Mouse (Mus musculus) urinary bladder, adult 18-20 months (tissue): Measurements from ENCODE around the gene Rsbn1.
A peak's percentile ranks its signal among the peaks of the same experiment; 100 is the strongest.

Experiments used
- DNase-seq, 2 experiments: peaks; one replicate each; pipeline ENCODE4 v3.0.0; 2022; ENCODE audit warnings: low spot score in 2 of 2, mixed read lengths in 2 of 2

The Rsbn1 gene

DNA sequence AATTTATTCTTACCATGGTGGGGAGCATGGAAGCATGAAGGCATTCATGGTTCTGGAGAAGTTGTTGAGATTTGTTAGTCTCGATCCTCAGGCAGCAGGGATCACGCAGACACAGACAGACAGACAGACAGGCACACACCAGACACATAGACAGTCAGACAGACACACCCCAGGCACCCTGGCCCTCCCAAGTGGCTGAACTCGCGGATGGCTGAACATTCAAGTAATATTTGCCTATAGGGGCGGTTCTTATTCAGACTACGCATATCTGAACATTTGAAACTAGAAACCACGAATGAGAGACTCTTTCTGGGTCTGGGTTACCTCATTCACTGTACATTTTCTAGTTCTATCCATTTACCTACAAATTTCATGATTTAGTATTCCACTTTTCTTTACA is 34.7 kb downstream of the Rsbn1 start:
- DNase-seq: no peak

DNA sequence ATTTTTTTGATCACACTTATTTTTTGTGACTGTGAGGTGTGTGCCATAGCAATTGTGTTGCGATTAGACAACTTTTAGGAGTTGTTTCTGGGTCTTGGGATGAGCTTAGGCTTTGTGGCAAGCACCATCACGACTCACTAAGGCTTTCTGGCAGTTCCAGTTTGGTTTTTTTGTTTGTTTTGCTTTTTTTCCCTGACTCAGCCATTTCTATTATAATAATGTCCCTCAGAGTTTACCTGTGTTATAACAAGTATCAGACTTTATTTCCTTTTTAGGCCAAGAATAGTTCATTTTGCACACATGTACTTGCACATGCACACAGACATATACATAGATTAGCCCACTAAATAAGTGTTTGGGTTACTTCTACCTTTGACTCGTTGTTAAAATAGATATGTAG is 46.7 kb downstream of the Rsbn1 start:
- DNase-seq: no peak

DNA sequence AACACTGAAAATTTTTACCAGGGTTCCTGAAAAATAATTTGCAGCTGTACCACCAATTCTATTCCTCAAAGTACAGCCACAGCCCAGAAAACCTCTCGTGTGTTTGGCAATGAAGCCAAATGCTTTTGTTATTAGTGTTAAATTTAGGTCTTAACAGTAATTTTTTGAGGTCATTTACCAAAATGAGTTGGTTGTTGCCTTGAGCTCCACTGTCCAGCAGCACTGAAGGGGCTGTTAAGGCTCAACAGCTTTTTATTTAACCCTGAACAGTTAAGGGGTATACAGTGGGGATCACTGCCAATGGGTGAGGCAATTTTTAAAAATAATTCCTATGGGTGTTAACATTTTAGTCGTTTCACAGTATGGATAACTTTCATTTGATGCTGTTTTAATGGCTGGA is 53.3 kb downstream of the Rsbn1 start:
- DNase-seq: no peak

DNA sequence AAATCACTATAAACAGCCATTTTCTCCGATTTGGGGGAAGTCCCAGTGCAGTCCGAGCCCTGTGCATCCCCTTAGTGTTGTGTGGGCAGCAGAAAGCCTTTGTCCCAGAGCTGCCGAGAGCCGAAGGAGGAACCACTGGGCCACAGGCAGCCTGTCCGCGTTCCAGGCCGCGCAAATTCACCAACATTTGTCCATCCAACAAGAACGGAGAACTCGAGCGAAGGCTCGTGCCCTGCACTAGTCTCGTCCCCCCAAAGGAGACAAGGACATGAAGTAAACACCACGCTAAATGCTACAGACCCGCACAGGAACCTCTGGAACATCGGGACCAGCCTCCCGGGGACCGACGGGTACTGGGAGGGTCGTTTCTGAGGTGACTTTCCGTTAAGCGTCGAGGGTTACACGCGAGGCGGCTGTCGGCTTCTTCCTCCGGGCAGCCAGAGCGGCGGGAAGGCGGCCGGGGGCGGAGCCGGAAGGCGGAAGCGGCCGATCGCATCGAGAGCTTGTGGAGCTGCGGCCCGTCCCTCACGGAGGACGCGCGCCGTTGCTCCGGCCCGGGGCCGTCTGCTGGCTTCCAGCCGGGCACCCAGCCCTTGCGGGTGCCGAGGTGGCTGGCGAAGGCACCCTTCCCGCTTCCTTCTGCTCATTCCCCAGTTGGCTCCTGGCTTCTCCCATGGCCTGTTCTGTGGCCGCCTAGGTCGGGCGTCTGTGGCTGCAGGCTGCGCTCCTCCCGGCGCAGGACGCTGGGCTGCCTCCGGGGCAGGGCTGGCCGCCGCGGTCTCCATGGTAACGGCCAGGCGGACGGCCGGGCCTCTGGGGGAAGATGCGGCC is 54.2 kb downstream of the Rsbn1 start, which contains the start of gene Phtf1:
TSS of gene Phtf1 (plus strand) at position 250 of the 831 bp plus-strand sequence.
- peak; percentile 74 to 91 for DNase-seq

DNA sequence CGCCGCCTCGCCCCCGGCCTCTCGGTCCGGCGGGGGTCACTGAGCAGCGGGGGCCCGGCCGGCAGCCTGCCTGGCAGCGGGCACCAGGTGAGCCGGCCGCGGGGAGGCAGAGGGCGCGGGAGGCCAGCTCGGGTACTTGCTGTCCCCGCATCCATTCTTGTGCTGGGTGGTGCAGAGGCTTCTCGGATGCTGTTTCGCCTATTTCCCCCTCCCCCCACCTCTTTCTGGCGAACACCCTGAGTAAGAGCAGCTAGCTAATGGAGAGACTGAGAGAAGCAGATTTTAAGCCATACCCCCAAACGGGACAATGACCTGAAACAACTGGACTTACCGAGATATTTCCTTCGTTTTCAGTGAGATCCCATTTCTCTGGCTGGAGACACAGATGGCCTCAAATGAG is 54.8 kb downstream of the Rsbn1 start:
- DNase-seq: no peak

DNA sequence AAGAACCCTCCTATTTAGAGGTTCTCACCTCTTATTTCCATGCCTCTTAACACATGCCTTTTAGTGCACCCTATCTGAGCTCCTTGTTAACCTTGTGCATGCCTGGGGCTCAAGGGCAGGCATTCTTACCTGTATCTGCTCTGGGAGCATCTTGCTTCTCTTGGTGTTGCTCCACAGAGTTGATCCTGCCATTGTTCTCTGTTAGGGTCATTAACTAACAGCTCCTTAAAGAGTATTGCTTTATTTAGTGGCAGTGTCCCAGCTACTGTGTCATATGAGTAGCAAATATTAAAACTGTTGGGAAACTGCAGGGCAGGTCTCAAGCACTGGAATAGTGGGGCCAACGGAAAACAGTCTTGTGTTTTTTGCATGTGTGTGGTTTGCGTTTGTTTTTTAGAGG is 57.2 kb downstream of the Rsbn1 start:
- no peak for DNase-seq

DNA sequence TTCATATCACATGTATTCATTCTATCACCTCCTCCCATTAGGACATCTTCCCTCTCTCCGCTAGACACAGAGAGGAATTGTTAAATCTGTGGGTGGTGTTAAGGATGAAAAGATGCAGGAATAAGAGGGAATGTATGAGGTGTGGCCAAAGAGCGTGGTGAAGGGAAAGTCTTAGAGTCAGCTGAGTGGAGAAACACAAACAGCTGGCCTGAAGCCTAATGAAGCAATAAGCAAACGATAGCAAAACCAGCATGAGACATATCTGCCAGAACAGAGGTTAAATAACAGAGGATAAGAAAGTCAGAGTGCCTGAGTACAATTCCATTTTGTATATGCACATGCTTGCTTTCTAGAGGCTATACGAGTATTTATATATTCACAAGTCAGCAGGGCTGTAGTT is 70.6 kb downstream of the Rsbn1 start:
- DNase-seq: no peak

DNA sequence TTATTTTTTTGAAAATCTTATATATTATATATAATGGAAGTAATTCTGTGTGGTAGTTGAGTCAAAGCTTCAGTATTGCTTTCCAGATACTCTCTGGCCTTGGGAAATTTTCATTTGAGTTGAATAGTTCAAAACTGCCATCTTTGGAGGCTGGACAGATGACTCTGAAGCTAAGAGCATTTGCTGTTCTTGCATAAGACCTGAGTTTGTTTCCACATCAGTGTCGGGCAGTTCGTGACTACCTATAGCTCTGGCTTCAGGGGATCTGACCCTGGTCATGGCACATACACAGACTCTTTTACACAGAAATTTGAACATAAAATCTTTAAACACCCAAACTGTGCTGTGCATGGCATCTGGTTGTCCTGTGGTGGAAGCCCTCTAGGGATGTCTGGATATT is 71.3 kb downstream of the Rsbn1 start:
- DNase-seq: no peak

DNA sequence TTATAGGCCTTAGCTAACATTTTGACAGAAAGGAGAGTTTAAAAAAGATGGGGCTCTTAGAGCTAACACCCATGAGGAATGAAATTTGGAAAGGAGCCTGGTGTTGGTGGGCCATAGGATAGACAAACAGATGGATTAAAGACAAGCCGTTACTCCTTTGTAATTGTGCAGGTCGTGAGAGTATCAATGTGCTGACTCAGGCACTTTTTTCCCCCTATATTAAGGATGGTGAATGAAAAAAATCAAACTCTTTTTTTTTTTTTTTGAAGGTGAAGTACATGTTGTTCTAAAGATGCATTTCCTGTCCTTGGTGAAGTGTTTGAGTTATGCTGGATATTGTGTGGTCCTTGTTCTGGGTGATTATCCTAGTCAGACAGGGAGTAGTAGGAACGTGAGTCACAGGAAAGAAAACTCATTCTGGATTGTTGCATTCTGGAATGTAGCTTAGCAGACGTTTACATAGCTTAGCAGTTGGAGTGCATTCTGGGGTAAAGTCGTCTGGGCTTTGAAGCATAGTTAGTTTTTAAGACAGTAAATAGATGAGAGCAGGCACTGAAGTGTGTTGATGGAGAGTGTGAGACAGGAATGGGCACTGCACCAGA is 74.0 kb downstream of the Rsbn1 start:
- DNase-seq: no peak

DNA sequence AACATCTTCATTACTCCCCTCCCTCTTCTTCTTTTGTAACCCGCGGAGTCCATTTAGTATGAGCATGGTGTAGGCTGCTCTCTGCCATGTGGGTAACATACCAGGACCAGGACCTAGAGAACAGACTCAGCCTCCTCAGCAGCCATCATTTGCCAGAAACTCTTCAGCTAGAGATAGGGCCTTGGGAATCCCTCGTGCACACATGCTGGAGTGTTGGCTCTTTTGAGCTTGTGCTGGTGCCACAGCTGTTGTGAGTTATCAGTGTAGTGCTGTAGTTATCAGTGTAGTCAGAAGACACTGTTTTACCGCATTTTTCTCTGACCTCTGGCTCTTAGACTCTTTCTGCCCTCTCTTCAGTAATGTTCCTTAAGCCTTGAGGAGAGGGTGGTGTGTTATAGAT is 75.4 kb downstream of the Rsbn1 start:
- DNase-seq: no peak

DNA sequence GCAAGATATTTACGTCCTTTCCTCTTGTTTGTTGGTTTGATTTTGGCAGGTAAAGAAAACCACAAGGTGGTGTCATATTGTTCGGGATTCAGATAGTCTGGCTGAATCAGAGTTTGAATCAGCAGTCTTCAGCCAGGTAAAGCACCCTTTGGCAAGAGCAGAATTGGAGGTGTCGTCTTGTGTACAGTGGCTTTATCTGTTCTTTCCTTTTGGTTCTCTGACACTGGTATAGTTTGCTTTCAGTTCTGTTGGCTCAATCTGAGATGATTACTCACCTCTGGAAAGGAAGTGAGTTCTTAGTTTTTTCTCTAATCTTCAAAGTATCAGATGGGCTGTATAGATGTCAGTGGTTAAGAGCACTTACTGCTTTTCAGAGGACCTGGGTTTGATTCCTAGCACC is 77.4 kb downstream of the Rsbn1 start:
- DNase-seq: no peak

DNA sequence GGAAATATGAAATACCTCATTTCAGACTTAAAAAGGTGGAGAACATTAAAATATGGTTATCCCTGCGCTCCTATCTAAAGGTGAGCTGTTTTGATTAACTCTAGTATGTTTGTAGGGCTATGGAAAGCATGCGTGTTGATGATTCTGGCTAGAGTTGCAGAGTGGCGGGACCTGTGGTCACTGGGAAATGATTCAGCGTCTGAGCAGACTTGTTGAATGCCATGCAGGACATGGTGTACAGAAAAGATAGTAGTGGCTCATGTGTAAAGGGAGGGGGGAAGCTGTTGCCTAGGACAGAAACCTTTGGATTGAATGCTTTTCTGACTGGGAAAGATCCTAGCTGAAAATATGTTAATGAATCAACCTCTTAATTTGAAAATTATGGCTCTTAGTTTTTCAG is 84.8 kb downstream of the Rsbn1 start:
- DNase-seq: no peak

DNA sequence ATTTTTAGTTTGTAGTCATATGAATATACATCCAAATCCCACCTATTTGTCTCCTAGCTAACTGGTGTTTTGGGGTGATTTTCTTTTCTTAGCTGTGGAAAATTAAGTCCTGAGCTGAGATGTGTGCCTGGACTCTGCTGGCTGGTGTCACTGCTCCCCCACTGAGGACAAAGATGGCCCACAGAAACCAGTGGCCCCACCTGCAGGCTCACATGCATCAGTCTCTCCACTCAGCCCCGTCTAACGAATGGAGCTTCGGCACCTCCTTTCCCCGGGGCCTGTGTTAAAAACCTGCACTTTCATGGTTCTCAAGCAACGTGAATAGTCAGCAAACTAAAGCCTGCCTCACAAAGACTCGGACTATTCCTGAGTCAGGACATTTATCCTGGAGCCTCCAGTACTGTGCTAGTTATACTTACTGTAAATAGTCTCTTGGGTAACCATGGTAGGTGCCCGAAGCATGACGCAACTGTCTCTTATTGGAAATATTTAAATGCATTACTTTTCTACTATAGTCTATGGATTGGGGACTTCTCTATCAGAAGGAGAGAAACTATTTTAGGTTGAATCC is 93.1 kb downstream of the Rsbn1 start:
- no peak for DNase-seq

DNA sequence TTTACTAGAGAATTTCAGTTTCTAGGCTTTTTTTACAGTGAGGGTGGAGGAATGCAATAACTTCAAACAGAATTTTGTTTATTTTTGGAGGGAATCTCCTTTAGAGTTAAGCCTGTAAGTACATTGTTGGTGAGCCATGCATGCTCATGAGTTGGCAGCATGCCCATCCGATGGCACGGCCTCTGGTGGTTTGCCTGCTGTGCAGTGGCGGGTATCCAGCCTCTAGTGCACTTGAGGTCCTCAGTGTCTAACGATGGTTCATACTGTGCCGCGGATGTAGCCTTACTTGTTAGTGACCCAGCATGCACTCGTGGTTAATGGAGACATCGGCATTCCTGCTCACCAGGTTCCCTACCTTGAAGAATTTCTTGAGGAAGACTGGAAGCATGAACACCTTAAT is 93.6 kb downstream of the Rsbn1 start:
- no peak for DNase-seq

DNA sequence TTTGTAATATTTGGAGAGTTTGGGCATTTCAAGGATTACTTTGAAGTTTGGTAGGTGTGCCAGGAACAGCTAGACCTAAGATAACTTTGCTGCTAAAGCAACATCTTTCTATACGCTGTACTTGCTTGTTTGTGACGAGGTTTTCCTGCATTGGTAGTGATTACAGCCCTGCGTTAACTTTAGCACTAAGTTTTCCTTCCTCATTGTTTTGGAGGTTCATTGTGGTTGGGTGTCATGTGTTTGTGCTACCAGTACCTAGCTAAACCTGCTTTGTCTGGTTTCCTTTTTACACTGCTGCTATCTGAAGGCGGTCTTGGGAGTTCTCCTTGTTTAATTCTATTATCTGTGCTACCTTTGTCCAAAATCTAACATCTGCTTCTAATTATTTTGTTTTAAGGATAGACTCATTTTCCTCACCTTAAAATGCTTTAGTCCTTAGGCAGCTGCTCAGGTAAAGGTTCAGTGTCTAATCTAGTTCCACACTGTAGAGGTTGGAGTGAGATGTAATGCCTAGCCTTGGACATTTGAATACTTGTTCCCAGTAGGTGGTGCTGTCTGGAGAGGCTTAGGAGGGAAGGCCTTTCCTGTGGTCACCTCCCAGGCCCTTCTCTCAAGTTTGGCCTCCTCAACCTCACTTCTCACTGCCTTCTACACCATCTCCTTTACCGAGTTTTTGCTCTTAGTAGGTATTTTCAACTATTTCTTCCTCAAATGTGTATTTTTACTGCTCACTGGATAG is 96.2 kb downstream of the Rsbn1 start:
- DNase-seq: no peak

DNA sequence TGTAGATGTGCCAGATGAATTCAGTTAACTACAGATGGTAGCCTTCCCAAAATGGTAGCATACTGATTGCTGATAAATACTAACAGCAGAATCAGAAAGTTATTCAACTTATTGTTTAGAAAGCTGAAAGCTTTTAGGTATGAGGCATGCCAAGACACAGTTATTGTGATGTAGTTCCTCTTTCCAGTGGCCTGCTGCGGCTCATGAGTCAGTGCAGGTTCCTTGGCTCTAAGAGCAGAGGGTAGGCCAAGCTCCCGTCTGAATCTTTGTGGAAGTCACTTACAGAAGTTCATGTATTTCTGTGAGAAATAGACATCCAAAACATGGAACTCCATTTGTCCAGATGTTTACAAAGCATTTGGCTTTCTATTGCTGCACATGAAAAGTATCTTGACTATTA is 98.1 kb downstream of the Rsbn1 start:
- no peak for DNase-seq
